Mouse (Mus musculus) heart, embryonic 15.5 days (tissue): Measurements from ENCODE around the gene Clec2e. TPM values are rescaled to one million over a fixed set of nuclear protein-coding genes. Genes with fewer than 3 reads are reported as not detected.

Experiments used
- ATAC-seq: fragments of 200-750 bp; cut with Nextera tagmentation; replicated peaks from 2 replicates; pipeline ENCODE4 v1.8.0; 2017; ENCODE audit warnings: low read depth, moderate TSS enrichment; ENCODE audit not compliant: insufficient number of reproducible peaks, insufficient read depth, low FRiP score
- H3K27ac ChIP-seq: fragments of 300-500 bp; sonication (generic); 2 replicates; pipeline ENCODE4 v1.5.1; 2015; ENCODE audit warnings: mild to moderate bottlenecking, inconsistent platforms
- H3K27me3 ChIP-seq: fragments of 300-500 bp; sonication (generic); 2 replicates; pipeline ENCODE4 v1.6.1; 2015; ENCODE audit warnings: inconsistent platforms
- H3K36me3 ChIP-seq: fragments of 300-500 bp; sonication (generic); 2 replicates; pipeline ENCODE4 v1.6.1; 2015; ENCODE audit warnings: mild to moderate bottlenecking, inconsistent platforms
- H3K4me1 ChIP-seq: fragments of 300-500 bp; sonication (generic); replicated peaks from 2 replicates; pipeline ENCODE4 v1.6.1; 2015; ENCODE audit warnings: inconsistent platforms
- H3K4me2 ChIP-seq: fragments of 300-500 bp; sonication (generic); 2 replicates; pipeline ENCODE4 v1.6.1; 2015; ENCODE audit warnings: inconsistent platforms, mild to moderate bottlenecking, moderate library complexity
- H3K4me3 ChIP-seq: fragments of 300-500 bp; sonication (generic); 2 replicates; pipeline ENCODE4 v1.5.1; 2015; ENCODE audit warnings: mild to moderate bottlenecking, inconsistent platforms
- H3K9ac ChIP-seq: fragments of 300-500 bp; sonication (generic); 2 replicates; pipeline ENCODE4 v1.6.1; 2015; ENCODE audit warnings: mild to moderate bottlenecking, inconsistent platforms
- H3K9me3 ChIP-seq: fragments of 300-500 bp; sonication (generic); replicated peaks from 2 replicates; pipeline ENCODE4 v1.6.1; 2016; ENCODE audit warnings: inconsistent platforms
- WGBS: fragments of 180-500 bp; shearing (Covaris S2); methylation state at CpG from one replicate; pipeline ENCODE4 v1.1.7; 2015; ENCODE audit warnings: mixed read lengths; 5-methylcytosine and 5-hydroxymethylcytosine counted together
- polyA plus RNA-seq: library from polyadenylated mRNA; unstranded; fragments of >200 nt; fragmentation: Nextera tagmentation; extraction: Ambion mirVana; gene quantifications from 2 replicates; pipeline ENCODE4 v1.2.1, GENCODE M21; 2015

The Clec2e gene
- polyA plus RNA-seq, 1 experiment from 2014 or later = not detected

GRCm38 (mm10) chr6:129058013-129058412, 42.7 kb downstream of the Clec2e start:
- ATAC-seq = no peak
- H3K27me3 ChIP-seq = no peaks in the 10 kb centered on the region
- H3K4me3 ChIP-seq = no peak overlapping the region
- H3K4me2 ChIP-seq = no peak overlapping the region
- no peak overlapping the region for H3K27ac ChIP-seq
- H3K36me3 ChIP-seq = no peaks in the 10 kb centered on the region
- no peaks in the 10 kb centered on the region for H3K9me3 ChIP-seq
- no peaks in the 10 kb centered on the region for H3K4me1 ChIP-seq
- no peak overlapping the region for H3K9ac ChIP-seq

GRCm38 (mm10) chr6:129056237-129056636, 44.5 kb downstream of the Clec2e start:
- no peak overlapping the region for H3K4me2 ChIP-seq
- H3K36me3 ChIP-seq = no peaks in the 10 kb centered on the region
- H3K27me3 ChIP-seq = no peaks in the 10 kb centered on the region
- H3K4me3 ChIP-seq = no peak overlapping the region
- no peaks in the 10 kb centered on the region for H3K4me1 ChIP-seq
- 72% methylated on average over 3 of the region's 3 CpGs for WGBS
- ATAC-seq = no peak
- H3K9ac ChIP-seq = no peak overlapping the region
- H3K27ac ChIP-seq = no peak overlapping the region
- no peaks in the 10 kb centered on the region for H3K9me3 ChIP-seq

GRCm38 (mm10) chr6:129051731-129052130, 49.0 kb downstream of the Clec2e start:
- no peak for ATAC-seq

GRCm38 (mm10) chr6:129051086-129051485, 49.6 kb downstream of the Clec2e start:
- 65% methylated on average over 3 of the region's 3 CpGs for WGBS
- Histone ChIP-seq H3K27ac (no peak overlapping the region), H3K9ac (no peak overlapping the region), H3K4me2 (no peak overlapping the region), H3K4me3 (no peak overlapping the region), H3K9me3 (no peaks in the 10 kb centered on the region), H3K36me3 (no peaks in the 10 kb centered on the region), H3K4me1 (0 out of 2 replicates have a peak, but pooled peaks cover 4% of the 10 kb centered on the region), H3K27me3 (no peaks in the 10 kb centered on the region)
- no peak for ATAC-seq

More at GRCm38 (mm10) chr6:129051731-129052130, 49.0 kb downstream of the Clec2e start:
- H3K36me3 ChIP-seq = no peaks in the 10 kb centered on the region
- H3K27ac ChIP-seq = no peak overlapping the region
- H3K9ac ChIP-seq = no peak overlapping the region
- 76% methylated on average over 5 of the region's 5 CpGs for WGBS
- no peaks in the 10 kb centered on the region for H3K27me3 ChIP-seq
- H3K9me3 ChIP-seq = no peaks in the 10 kb centered on the region
- H3K4me2 ChIP-seq = no peak overlapping the region
- 0 out of 2 replicates have a peak, but pooled peaks cover 4% of the 10 kb centered on the region for H3K4me1 ChIP-seq
- H3K4me3 ChIP-seq = no peak overlapping the region

- peak overlapping the region; percentile 62 for H3K4me2 ChIP-seq
- no peaks in the 10 kb centered on the region for H3K36me3 ChIP-seq
- no peak overlapping the region for H3K27ac ChIP-seq
- 0 out of 2 replicates have a peak, but pooled peaks cover 4% of the 10 kb centered on the region for H3K4me1 ChIP-seq
- WGBS = 5% methylated on average over 8 of the region's 8 CpGs
- no peaks in the 10 kb centered on the region for H3K9me3 ChIP-seq
- no peak for ATAC-seq
- no peak overlapping the region for H3K9ac ChIP-seq
- H3K4me3 ChIP-seq = peak overlapping the region; percentile 37
- H3K27me3 ChIP-seq = no peaks in the 10 kb centered on the region
Observed at GRCm38 (mm10) chr6:129049596-129050251, 51.0 kb downstream of the Clec2e start.

- WGBS = 3% methylated on average over 13 of the region's 13 CpGs
- peak overlapping the region; percentile 68 for H3K4me2 ChIP-seq
- H3K36me3 ChIP-seq = no peaks in the 10 kb centered on the region
- H3K27ac ChIP-seq = peak overlapping the region; percentile 6; the same call in 1 of the 2 replicates
- H3K4me3 ChIP-seq = peak overlapping the region; percentile 53
- no peaks in the 10 kb centered on the region for H3K9me3 ChIP-seq
- H3K27me3 ChIP-seq = no peaks in the 10 kb centered on the region
- peak; percentile 91 for ATAC-seq
- H3K4me1 ChIP-seq = 0 out of 2 replicates have a peak, but pooled peaks cover 4% of the 10 kb centered on the region
- peak overlapping the region; percentile 48 for H3K9ac ChIP-seq
Observed at GRCm38 (mm10) chr6:129048857-129049473, 51.7 kb downstream of the Clec2e start.

GRCm38 (mm10) chr6:129048381-129048780, 52.3 kb downstream of the Clec2e start:
- H3K27me3 ChIP-seq = no peaks in the 10 kb centered on the region
- H3K9me3 ChIP-seq = no peaks in the 10 kb centered on the region
- no peak for ATAC-seq
- no peak overlapping the region for H3K27ac ChIP-seq
- no peaks in the 10 kb centered on the region for H3K36me3 ChIP-seq
- H3K4me2 ChIP-seq = peak overlapping the region; percentile 68
- no peak overlapping the region for H3K9ac ChIP-seq
- 37% methylated on average over 4 of the region's 4 CpGs for WGBS
- H3K4me1 ChIP-seq = 0 out of 2 replicates have a peak, but pooled peaks cover 4% of the 10 kb centered on the region
- peak overlapping the region; percentile 53; the same call in 1 of the 2 replicates for H3K4me3 ChIP-seq

- WGBS = 82% methylated on average over 2 of the region's 2 CpGs
- Histone ChIP-seq H3K4me1 (0 out of 2 replicates have a peak, but pooled peaks cover 4% of the 10 kb centered on the region), H3K9ac (no peak within 1 kb of the TSS), H3K36me3 (no peaks in the 10 kb centered on the region), H3K27ac (no peak within 1 kb of the TSS), H3K4me3 (no peak within 1 kb of the TSS), H3K27me3 (no peaks in the 10 kb centered on the region), H3K4me2 (no peak within 1 kb of the TSS), H3K9me3 (no peaks in the 10 kb centered on the region)
- ATAC-seq = no peak
Observed at GRCm38 (mm10) chr6:129045601-129046000, 55.1 kb downstream of the Clec2e start, which contains the start of gene Klrb1f. Klrb1f (plus strand) TSS chr6:129045901.

GRCm38 (mm10) chr6:129042470-129042869, 58.2 kb downstream of the Clec2e start:
- Histone ChIP-seq H3K36me3 (no peaks in the 10 kb centered on the region), H3K4me3 (no peak overlapping the region)

More at GRCm38 (mm10) chr6:129042470-129042869, 58.2 kb downstream of the Clec2e start:
- Histone ChIP-seq H3K9ac (no peak overlapping the region), H3K9me3 (no peaks in the 10 kb centered on the region), H3K27ac (no peak overlapping the region), H3K4me1 (no peaks in the 10 kb centered on the region), H3K27me3 (no peaks in the 10 kb centered on the region), H3K4me2 (no peak overlapping the region)
- no peak for ATAC-seq
